Mouse (Mus musculus) lung, postnatal 4 days (tissue): ENCODE measurements around the gene H2al1a.
"Not testable (repeated sequence)": the region's sequence is repeated elsewhere in the genome, so short reads cannot be mapped to it uniquely, and the experiment has no call there.

Source experiments
- DNase-seq, 2 experiments: peaks; one replicate each; pipeline ENCODE4 v3.0.0; 2021

H2al1a gene

GRCm38 (mm10) chrX:11298957-11299356 is at the start of gene H2al1a:
H2al1a (plus strand) TSS chrX:11299257.
- DNase-seq: not testable (repeated sequence)

- no peak for DNase-seq
Observed at GRCm38 (mm10) chrX:11250155-11250554, 48.9 kb upstream of the H2al1a start.

GRCm38 (mm10) chrX:11254062-11254461 is 45.0 kb upstream of the H2al1a start:
- DNase-seq: peak in 1 of 2 experiments; percentile 24

GRCm38 (mm10) chrX:11254521-11255207 is 44.4 kb upstream of the H2al1a start:
- DNase-seq: peak in 1 of 2 experiments; percentile 24

- DNase-seq: no peak
Observed at GRCm38 (mm10) chrX:11255564-11256360, 43.3 kb upstream of the H2al1a start.

GRCm38 (mm10) chrX:11264918-11265317 is 34.1 kb upstream of the H2al1a start:
- DNase-seq: no peak

- DNase-seq: peak in 1 of 2 experiments; percentile 33
Observed at GRCm38 (mm10) chrX:11267791-11268190, 31.3 kb upstream of the H2al1a start.

GRCm38 (mm10) chrX:11269074-11269473 is 30.0 kb upstream of the H2al1a start:
- no peak for DNase-seq

GRCm38 (mm10) chrX:11273190-11273589 is 25.9 kb upstream of the H2al1a start:
- no peak for DNase-seq

GRCm38 (mm10) chrX:11277083-11277482 is 22.0 kb upstream of the H2al1a start:
- no peak for DNase-seq

- no peak for DNase-seq
Observed at GRCm38 (mm10) chrX:11280741-11281140, 18.3 kb upstream of the H2al1a start.

- peak; percentile 32 to 33 for DNase-seq
Observed at GRCm38 (mm10) chrX:11288306-11288882, 10.7 kb upstream of the H2al1a start.

- DNase-seq: no peak
Observed at GRCm38 (mm10) chrX:11289244-11289643, 9.8 kb upstream of the H2al1a start.

- DNase-seq: not testable (repeated sequence)
Observed at GRCm38 (mm10) chrX:11302132-11302531, 3.1 kb downstream of the H2al1a start, which contains the start of gene H2al1b. H2al1b (plus strand) TSS chrX:11302432.

- not testable (repeated sequence) for DNase-seq
Observed at GRCm38 (mm10) chrX:11305355-11305754, 6.3 kb downstream of the H2al1a start, which contains the start of gene H2al1c. H2al1c (plus strand) TSS chrX:11305655.

GRCm38 (mm10) chrX:11308524-11308923 is 9.5 kb downstream of the H2al1a start, which contains the start of gene H2al1d:
H2al1d (plus strand) TSS chrX:11308824.
- DNase-seq: not testable (repeated sequence)

- not testable (repeated sequence) for DNase-seq
Observed at GRCm38 (mm10) chrX:11311634-11312033, 12.6 kb downstream of the H2al1a start, which contains the start of gene H2al1e. H2al1e (plus strand) TSS chrX:11311934.

GRCm38 (mm10) chrX:11314858-11315257 is 15.8 kb downstream of the H2al1a start, which contains the start of gene H2al1f:
H2al1f (plus strand) TSS chrX:11315158.
- DNase-seq: not testable (repeated sequence)

- not testable (repeated sequence) for DNase-seq
Observed at GRCm38 (mm10) chrX:11317956-11318355, 18.9 kb downstream of the H2al1a start, which contains the start of gene H2al1g. H2al1g (plus strand) TSS chrX:11318256.

GRCm38 (mm10) chrX:11321192-11321591 is 22.1 kb downstream of the H2al1a start, which contains the start of gene H2al1h:
H2al1h (plus strand) TSS chrX:11321492.
- DNase-seq: not testable (repeated sequence)

- DNase-seq: not testable (repeated sequence)
Observed at GRCm38 (mm10) chrX:11324359-11324758, 25.3 kb downstream of the H2al1a start, which contains the start of gene H2al1i. H2al1i (plus strand) TSS chrX:11324659.

GRCm38 (mm10) chrX:11327522-11327921 is 28.5 kb downstream of the H2al1a start, which contains the start of gene H2al1j:
H2al1j (plus strand) TSS chrX:11327822.
- DNase-seq: not testable (repeated sequence)

- peak in 1 of 2 experiments; percentile 34 for DNase-seq
Observed at GRCm38 (mm10) chrX:11345762-11346161, 46.7 kb downstream of the H2al1a start.
